Mouse (Mus musculus): ENCODE measurements around the gene Gm12166.
A peak's percentile ranks its signal among the peaks of the same experiment; 100 is the strongest.
"Not testable (repeated sequence)": the region's sequence is repeated elsewhere in the genome, so short reads cannot be mapped to it uniquely, and the experiment has no call there.

Gm12166 gene

DNA sequence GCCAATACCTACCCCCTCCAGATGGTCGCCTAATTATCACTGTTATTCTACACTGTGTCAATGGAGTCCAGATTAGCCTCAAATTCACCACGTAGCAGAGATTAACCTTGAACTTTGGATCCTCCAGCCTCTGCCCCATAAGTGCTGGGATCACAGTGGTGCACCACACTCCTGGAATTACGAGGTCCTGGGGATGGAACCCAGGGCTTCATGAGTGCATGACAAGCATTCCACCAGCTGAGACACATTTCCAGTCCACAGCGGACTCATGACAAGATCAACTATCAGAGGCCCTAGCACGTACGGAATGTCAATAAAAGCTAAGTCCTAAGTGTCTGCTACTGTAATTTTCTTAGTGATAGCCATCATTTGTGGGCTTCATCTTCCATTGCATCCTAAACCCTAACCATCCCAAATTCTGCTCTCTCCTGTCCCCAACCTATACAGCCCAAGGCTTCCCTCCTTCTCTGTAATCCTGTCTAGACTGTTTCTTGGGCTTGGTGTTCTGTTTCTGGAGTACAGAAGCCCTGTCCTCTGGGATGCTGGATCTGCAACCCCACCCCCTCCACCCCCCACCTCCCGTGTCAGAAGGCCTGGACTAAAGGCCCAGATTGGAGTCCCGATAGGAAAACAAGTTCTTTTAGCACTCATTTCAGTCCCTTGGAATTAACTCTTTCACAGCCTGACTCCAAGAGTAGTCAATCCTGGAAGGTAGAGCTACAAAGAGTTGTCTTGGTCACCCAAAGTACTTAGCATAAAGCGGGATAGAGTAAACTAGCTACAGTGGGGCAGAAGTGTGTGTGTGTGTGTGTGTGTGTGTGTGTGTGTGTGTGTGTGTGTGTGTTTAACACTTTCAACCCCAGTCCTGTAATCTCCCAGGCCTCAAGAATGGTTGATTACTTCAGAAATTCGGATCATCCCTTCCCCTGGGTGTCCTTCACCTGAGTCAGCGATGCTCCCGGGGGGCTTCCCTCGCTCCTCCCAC is 3.1 kb upstream of the Gm12166 start:
- DNase-seq (ENCODE audit: low spot score): no peak

DNA sequence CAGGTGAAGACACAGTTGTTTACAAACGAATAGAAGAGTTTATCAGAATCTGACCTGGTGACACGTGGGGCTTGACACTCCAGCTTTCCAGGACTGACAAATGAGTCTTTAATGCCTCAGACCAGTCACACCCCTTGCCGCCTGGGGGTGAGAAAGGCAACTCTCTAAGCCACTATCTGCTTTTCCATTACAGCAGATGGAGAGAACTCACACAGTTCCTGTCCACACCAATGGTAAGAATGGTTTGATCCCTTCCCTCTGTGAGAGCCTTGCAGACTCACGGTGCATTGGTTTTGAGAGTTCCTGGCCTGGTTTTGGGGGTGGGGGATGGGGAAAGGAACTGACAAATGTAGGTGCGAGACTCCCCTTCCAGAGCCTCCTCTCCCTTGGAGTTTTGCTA is 2.2 kb upstream of the Gm12166 start:
- DNase-seq (ENCODE audit: low spot score): no peak

DNA sequence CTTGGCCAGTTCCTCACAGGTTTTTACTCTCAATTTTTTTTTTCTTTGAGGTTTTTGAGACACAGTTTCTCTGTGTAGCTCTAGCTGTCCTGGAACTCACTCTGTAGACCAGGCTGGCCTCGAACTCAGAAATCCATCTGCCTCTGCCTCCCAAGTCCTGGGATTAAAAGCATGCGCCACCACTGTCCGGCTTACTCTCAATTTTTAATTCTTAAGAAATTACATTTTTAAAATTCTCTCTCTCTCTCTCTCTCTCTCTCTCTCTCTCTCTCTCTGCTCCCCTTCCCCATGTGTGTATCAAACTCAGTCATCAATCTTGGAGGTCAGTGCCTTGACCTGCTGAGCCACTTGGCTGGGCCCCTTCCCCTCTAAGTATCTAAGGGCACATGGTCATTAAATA is 1.3 kb upstream of the Gm12166 start:
- DNase-seq (ENCODE audit: low spot score): not testable (repeated sequence)

DNA sequence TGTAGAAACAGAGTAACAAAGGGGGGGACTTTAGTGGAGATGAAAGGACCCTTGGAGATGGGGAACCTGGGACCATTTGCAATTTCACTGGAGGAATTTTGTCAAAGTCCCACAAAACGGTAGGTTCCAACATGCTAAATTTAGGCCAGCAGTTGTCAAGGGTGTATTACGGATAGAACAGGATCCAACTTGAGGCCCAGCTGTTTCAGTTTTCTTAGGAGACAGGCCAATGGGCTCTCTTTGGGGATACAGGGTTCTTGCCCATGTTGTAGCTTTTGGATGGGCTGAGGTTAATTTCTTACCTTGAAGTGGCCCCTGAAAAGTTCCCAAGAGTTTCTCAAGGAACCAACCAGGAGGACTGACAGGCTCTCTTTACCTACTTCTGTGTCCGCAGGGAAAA is 4.9 kb downstream of the Gm12166 start:
- no peak for DNase-seq (ENCODE audit: low spot score)

DNA sequence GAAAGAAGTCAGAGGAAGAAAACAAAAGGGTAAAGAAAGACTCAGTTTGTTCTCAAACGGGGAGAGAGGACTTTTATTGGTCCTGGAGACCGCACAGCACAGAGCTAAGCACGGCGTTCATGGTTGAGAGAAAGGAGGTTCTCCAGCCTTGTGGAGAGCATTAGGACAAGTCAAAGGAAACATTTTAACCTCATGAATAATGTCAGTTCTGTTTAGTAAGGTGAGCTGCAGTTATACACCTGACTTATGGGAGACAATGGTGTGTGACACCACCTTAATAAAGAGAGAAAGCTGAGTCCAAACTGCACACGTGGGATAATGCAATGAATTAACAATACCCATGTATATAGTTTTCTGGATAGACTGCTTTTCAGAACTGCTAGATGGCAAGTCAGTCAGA is 7.3 kb downstream of the Gm12166 start:
- DNase-seq (ENCODE audit: low spot score): no peak

DNA sequence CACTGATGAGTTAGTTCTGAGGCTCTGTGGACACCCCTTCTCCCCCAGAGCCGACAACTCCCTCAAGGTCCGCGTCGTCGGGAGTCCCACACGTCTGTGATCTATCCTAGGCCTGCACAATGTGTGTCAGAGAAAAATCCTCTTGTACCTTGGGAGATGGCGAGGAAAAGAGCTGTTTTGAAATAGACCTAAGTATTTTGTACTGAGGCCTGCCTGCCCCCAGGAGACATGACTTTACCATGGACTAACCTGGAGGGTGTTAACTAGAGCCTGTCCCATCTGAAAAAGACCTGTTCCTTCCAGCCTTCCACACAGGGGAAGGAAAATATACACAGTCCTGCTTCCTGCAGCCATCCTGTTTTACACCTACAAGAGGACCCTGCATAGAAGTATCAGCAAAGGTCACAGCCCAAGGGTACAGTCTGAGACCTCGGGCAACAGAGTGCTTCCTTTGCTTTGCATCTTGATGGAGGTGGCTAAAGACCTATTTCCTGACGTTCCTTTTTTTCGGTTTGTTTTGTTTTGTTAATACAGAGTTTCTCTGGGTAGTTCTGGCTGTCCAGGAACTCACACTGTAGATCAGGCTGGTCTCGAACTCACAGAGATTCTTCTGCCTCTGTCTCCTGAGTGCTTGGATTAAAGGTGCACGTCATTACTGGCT is 10.4 kb downstream of the Gm12166 start:
- DNase-seq (ENCODE audit: low spot score): no peak

DNA sequence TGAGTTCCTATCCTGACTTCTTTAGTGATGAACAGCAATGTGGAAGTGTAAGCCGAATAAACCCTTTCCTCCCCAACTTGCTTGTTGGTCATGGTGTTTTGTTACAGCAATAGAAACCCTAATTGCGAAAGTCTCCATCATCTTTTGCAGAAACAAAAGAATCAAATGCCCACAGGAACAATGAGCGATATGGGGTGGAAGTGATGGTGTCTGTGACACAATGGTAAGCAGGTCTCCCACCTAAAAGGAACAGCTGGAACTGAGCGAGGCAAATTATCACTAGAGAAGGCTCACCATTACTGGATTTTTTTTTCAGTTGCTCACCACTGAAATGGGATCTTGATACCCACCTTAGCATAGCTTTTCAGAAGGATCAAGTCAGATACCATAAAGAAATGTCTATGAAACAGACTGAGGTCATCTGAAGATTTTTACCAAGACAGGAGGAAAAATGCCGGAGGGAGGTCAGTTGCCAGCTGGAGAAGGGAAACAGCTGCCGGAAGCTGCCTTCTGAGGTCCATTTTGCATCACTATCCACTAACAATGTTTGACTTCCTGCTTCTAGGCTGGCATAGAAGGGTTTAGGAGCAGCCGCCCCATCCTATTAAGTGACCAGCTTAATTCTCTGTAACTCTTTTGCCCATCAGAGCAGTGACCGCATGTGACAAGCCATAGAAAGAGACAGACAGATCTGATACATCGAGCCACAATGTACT is 11.1 kb downstream of the Gm12166 start:
- no peak for DNase-seq (ENCODE audit: low spot score)

DNA sequence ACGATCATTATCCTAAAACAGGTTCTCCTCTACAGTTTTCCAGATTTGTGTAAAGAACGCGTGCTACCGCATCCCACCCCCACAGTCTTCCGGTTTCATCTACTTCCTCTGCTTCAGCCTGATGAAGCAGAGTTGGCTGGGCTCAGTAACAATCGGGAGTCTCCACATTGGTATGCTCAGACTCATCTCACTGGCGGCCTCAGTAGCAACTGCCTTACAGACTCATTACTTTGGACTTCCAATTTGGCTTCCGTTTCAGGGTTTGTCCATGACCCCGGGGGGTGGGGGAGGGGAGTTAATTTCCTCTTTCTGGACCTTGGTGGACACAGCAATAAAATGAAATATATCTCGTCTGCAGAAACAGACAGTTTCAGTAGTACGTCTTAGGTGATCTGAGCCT is 12.8 kb downstream of the Gm12166 start:
- no peak for DNase-seq (ENCODE audit: low spot score)

DNA sequence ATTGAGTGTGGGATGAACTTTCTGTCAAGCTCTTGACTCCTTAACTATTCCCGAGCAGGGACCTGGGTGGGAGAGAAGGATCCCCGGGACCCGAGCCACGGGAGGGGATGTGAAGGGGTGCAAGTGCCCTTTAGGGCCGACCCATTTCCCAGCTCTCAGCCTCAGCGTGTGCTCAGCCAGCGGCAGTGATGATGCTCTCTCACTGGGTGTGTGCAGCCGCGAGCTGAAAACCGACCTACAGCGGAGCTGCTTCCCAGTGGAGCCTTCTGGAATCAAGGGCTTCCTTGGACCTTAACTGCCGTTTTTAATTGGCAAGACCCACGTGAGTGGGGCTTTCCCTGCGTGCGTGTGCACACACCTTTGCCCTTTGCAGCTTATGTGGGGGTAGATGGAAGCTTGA is 13.2 kb downstream of the Gm12166 start:
- DNase-seq (ENCODE audit: low spot score): no peak

DNA sequence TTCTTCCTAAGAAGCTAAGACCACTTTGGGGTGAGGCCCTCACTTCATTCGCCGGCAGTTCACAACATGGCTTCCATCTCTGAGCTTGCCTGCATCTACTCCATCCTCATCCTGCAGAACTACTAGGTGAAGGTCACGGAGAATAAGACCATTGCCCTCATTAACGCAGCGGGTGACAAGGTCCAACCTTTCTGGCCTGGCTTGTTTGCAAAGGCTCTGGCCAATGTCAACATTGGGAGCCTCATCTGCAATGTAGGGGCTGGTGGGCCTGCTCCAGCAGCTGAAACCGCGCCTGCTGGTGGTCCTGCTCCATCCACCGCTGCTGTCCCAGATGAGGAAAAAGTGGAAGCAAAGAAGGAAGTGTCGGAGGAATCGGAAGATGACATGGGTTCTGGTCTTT is 15.7 kb downstream of the Gm12166 start:
- no peak for DNase-seq (ENCODE audit: low spot score)

DNA sequence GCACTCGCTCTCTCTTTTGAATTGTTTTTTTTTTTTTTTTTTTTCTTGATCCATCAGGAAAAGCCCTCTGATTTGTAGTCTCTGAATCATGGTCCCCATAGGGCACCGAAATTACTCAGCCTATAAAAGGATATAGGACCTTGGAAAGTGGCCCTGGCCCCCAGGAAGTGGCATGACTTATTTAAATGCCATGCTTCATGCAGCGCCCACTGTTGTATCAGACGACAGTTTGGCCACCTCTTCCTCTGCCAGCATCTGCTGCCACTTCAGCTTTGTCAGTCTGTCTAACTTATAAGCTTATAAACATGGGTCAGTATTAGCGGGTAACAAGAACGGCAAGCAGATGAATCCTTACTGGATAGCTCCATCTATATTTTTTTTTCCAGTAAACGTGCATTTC is 19.2 kb downstream of the Gm12166 start:
- no peak for DNase-seq (ENCODE audit: low spot score)

DNA sequence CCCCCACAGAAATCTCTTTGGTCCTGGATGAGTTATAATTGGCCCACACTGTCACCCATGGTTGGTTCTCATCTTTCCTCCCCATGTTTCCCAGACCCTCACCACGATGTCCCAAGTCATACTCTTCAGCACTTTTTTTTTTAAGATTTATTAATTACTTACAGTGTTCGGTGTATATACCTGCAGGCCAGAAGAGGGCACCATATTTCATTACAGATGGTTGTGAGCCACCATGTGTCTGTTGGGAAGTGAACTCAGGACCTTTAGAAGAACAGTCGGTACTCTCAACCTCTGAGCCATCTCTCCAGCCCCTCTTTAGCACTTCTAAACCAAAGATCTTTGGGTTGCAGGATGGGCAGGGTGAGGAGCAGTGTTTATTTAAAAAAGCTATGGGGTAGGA is 20.7 kb downstream of the Gm12166 start:
- no peak for DNase-seq (ENCODE audit: low spot score)

DNA sequence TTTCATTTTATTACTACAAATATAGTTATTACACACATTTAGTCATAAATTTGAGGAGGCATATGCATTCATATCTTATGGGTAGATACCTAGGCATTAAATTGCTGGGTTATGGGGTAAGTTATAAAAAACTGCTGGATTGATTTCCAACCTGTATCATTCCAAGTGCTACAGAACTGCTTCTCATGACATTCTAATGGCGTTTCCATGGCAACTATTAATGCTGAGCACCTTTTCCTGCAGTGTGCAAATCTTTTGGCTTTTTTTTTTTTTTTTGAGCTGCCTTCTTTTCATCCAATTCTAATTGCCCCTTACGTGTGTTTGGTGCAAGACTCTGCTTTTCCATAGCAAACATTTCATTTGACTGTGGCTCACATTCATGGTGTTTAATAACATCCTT is 22.1 kb downstream of the Gm12166 start:
- no peak for DNase-seq (ENCODE audit: low spot score)

DNA sequence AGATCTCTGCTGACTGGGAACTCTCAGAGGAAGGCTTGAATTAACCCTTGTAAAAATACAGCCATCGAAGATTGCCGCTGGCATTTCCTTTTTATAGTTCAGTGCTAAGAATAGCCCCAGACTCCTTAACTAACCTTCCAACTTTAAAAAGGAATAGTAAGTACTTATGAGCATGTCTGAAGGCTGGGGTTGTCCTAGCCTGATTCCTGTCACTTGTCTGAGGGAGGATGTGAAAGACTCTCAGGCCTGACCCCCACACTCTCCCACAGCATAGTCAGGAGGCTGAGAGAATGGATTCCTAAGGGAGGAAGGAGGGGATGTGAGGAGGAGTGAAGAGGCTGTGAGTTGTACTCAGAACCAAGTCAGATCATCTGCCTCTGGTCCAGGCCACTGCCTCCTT is 22.6 kb downstream of the Gm12166 start:
- DNase-seq (ENCODE audit: low spot score): no peak

DNA sequence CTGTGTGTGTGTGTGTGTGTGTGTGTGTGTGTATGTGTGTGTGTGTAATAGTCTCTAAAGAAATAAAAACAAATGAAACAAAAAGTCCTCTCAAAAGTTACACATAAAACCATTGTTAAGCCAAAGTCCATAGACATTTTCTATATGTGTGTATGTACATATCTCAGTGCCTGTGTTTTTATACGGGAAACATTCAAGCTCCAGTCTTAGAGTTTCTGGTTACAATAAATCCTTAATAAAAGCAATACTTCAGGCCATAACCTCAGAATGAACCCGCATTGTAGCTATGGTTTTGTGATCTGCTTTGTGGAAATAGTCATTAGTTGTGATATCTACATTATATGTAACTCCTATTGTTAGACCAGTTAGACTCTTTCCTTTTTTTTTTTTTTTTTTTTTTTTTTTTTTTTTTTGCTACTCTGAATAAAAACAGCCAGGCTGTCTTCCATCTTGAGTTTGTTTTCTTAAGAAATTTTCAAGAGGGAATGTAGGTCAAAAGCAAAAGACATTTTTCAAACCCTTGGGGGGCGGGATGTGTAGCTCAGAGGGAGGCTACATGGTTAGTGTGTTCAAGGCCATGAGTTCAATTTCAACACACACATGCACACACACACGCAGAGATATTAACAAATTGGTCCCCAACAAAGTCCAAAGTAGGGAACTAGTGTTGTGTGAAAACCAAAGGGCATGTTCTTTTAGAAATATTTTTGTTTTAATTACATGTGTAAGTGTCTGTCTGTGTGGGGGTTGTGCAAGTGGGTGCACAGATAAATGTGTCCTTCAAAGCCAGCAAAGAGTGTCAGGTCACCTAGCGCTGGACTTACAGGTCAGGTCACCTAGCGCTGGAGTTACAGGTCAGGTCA is 23.9 kb downstream of the Gm12166 start:
- no peak for DNase-seq (ENCODE audit: low spot score)

DNA sequence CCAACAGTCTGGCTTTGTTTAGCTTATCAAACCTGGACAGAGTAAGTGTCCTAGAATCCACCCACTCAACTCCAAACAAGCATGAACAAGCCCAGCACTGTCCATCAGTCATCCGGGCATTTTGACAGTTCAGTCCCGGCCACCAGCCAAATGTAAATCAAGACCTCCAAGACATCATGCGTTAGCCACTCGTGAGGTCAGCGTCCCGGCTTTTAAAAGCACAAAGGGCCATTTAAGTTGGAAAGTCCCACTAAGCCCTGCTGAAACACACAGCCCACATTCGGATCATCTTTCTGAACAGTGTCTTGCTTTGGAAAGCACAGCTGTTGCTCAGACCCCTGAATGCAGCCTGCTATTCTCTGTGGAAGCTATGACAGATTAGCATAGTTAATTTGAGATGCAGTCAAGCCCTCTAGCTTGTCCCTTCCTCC is 26.1 kb downstream of the Gm12166 start:
- peak; percentile 42 for DNase-seq (ENCODE audit: low spot score)

DNA sequence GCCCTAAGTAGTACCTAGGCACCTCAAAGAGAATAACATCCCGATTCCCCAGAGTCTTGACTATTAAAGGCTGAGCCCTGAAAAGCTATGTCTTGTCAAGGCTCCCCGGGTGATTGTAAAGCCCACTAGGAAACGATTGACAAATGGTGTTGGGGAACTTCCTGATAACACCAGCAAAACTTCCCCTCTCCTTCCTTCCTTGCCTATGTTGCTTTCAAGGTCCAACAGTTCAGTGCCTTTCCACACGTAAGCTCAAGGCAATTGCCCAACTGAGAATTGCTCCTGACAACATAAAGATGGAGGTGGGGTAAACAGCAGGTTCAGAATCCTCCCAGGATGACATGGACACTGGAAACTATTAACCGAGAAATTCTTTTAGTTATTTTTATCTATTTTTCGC is 29.1 kb downstream of the Gm12166 start:
- no peak for DNase-seq (ENCODE audit: low spot score)

DNA sequence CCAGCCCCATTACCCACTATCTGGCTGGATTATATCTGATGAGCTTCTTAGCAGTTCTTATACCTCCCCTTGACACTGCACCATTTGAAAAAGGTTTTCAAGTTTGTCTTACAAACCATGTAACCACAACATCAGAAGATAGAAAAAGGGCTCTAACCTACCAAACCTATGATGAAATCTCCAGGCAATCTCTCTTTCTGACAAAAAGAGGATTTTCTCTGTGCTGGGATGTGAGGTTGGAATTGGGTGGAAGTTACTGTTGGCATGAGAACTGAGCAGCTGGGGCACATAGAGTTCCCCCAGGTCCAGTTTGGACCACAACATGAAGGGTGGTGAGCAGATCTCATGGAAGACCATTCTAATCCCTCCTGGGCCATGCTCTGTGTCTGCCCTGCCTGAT is 30.3 kb downstream of the Gm12166 start:
- no peak for DNase-seq (ENCODE audit: low spot score)

DNA sequence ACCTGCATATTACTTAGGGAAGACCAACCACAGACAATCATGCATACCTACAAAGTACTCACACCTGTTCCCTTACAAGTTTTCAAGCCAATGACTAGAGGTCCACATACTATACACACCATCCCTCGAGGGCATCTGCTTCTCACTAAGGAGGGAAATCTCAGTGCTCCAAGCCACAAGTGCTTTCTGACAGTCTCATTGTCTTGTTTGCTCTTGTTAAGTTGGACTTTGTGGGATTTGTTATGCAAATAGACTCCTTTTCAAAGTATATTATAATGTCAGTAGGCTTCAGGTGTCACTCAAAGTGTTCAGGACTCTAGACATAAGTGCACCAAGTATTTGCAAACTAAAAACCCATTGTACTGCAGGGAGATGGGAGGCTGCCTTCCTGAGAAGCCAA is 31.9 kb downstream of the Gm12166 start:
- no peak for DNase-seq (ENCODE audit: low spot score)

DNA sequence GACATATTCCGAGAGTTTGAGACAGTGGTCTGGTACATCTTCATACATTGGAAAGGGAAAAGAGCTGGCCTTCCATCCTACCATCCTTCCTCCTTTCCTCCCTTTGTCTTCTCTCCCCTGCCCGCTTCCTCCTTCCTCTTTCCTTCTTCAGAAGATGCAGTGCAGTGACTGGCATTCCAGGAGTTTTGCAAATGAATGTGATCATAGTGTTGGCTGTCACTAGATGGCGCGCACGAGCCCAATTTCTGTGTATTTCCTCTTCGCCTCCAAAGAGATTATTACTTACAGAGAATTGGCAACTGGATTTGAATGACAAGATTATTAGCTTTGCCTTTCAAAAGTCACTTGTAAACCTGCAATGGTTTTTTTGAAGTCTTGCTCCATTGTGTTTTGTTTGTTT is 36.1 kb downstream of the Gm12166 start:
- no peak for DNase-seq (ENCODE audit: low spot score)

Measured in testis, postnatal 14 days (tissue).